Mouse (Mus musculus) midbrain, embryonic 13.5 days (tissue): ENCODE measurements around the gene Tcf7l1. TPM values are rescaled to one million over a fixed set of nuclear protein-coding genes. Genes with fewer than 3 reads are reported as not detected.

ENCODE experiments used
- ATAC-seq: fragments of 200-750 bp; cut with Nextera tagmentation; 2 replicates; pipeline ENCODE4 v1.8.0; 2017; ENCODE audit warnings: mild to moderate bottlenecking, moderate TSS enrichment, moderate library complexity
- H3K27ac ChIP-seq: fragments of 300-500 bp; sonication (generic); 2 replicates; pipeline ENCODE4 v1.5.1; 2015; ENCODE audit warnings: inconsistent platforms, mild to moderate bottlenecking, moderate library complexity
- H3K27me3 ChIP-seq: fragments of 300-500 bp; sonication (generic); 2 replicates; pipeline ENCODE4 v1.6.1; 2015; ENCODE audit warnings: mild to moderate bottlenecking, inconsistent platforms
- H3K36me3 ChIP-seq: fragments of 300-500 bp; sonication (generic); 2 replicates; pipeline ENCODE4 v1.6.1; 2015; ENCODE audit warnings: mild to moderate bottlenecking, inconsistent platforms
- H3K4me1 ChIP-seq: fragments of 300-500 bp; sonication (generic); replicated peaks from 2 replicates; pipeline ENCODE4 v1.6.1; 2015; ENCODE audit warnings: inconsistent platforms
- H3K4me2 ChIP-seq: fragments of 300-500 bp; sonication (generic); replicated peaks from 2 replicates; pipeline ENCODE4 v1.6.1; 2015; ENCODE audit warnings: moderate library complexity, mild to moderate bottlenecking, inconsistent platforms
- H3K4me3 ChIP-seq: fragments of 300-500 bp; sonication (generic); replicated peaks from 2 replicates; pipeline ENCODE4 v1.5.1; 2015; ENCODE audit warnings: mild to moderate bottlenecking, inconsistent platforms
- H3K9ac ChIP-seq: fragments of 300-500 bp; sonication (generic); replicated peaks from 2 replicates; pipeline ENCODE4 v1.6.1; 2015; ENCODE audit warnings: mild to moderate bottlenecking, inconsistent platforms
- H3K9me3 ChIP-seq: fragments of 300-500 bp; sonication (generic); 2 replicates; pipeline ENCODE4 v1.6.1; 2016; ENCODE audit warnings: mild to moderate bottlenecking, inconsistent platforms
- WGBS: fragments of 180-500 bp; shearing (Covaris S2); methylation state at CpG from one replicate; pipeline ENCODE4 v1.1.7; 2015; 5-methylcytosine and 5-hydroxymethylcytosine counted together
- polyA plus RNA-seq: library from polyadenylated mRNA; unstranded; fragments of >200 nt; fragmentation: Nextera tagmentation; extraction: Ambion mirVana; gene quantifications from 2 replicates; pipeline ENCODE4 v1.2.1, GENCODE M21; 2015

Gene Tcf7l1
- polyA plus RNA-seq, 1 experiment from 2014 or later: 9.7 TPM

DNA sequence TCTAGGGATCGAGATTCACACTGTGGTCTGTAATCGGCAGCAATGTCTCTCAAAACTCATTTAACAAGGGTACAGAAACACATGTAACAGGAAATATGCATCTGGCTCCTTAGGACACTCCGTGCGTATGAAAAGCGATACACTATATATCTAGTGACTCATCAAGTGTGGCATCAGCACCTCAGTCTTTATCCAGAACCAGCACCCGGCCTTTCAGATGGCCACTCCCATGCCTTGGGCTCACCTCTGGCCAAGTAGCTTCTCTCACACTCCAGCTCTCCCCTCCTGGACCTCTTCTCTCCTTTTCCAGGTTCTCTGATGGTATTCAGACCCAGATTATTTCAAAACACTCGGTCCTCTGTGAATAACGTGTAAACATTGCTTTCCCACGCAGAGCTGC is 97.5 kb downstream of the Tcf7l1 start:
- Histone ChIP-seq H3K9me3 (no peaks in the 10 kb centered on the region), H3K27me3 (peaks cover 7% of the 10 kb centered on the region; the same call in 1 of the 2 replicates)

GRCm38 (mm10) chr6:72690595-72690994 is 98.5 kb downstream of the Tcf7l1 start:
- H3K9ac ChIP-seq: no peak overlapping the region
- H3K4me2 ChIP-seq: no peak overlapping the region
- no peak for ATAC-seq
- H3K4me3 ChIP-seq: no peak overlapping the region
- peaks cover 1% of the 10 kb centered on the region; the same call in 1 of the 2 replicates for H3K27me3 ChIP-seq
- no peaks in the 10 kb centered on the region for H3K9me3 ChIP-seq
- no peaks in the 10 kb centered on the region for H3K36me3 ChIP-seq
- no peak overlapping the region for H3K27ac ChIP-seq
- H3K4me1 ChIP-seq: peaks cover 10% of the 10 kb centered on the region
- WGBS: 71% methylated on average over 10 of the region's 10 CpGs

More for the DNA sequence above, 97.5 kb downstream of the Tcf7l1 start:
- Histone ChIP-seq H3K4me3 (no peak overlapping the region), H3K36me3 (no peaks in the 10 kb centered on the region), H3K4me2 (no peak overlapping the region), H3K9ac (no peak overlapping the region), H3K4me1 (peaks cover 13% of the 10 kb centered on the region), H3K27ac (no peak overlapping the region)
- WGBS: 89% methylated on average over 9 of the region's 9 CpGs
- ATAC-seq: no peak

DNA sequence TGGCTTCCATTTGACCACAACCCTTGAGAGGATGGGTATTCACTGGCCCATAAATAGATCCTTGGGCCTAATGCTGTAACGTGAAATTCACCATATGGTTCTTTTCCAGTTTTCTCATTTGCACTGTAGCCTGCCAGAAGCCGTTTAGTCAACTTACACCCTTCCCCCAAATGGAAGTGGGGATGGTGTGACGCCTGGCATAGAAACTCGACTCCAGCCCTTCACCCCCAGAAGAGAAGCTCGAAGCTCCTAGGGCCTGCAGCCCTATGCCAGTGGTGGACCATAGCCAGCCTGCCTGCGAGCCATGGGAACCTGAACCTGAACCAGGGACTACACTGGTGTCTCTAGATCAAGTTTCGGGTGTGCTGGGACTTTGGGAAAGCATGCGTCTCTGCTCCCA is 99.1 kb downstream of the Tcf7l1 start:
- Histone ChIP-seq H3K4me3 (no peak overlapping the region), H3K9me3 (no peaks in the 10 kb centered on the region), H3K27me3 (no peaks in the 10 kb centered on the region), H3K27ac (no peak overlapping the region), H3K4me1 (peaks cover 10% of the 10 kb centered on the region), H3K4me2 (no peak overlapping the region), H3K36me3 (no peaks in the 10 kb centered on the region), H3K9ac (no peak overlapping the region)
- 91% methylated on average over 8 of the region's 8 CpGs for WGBS
- ATAC-seq: no peak

DNA sequence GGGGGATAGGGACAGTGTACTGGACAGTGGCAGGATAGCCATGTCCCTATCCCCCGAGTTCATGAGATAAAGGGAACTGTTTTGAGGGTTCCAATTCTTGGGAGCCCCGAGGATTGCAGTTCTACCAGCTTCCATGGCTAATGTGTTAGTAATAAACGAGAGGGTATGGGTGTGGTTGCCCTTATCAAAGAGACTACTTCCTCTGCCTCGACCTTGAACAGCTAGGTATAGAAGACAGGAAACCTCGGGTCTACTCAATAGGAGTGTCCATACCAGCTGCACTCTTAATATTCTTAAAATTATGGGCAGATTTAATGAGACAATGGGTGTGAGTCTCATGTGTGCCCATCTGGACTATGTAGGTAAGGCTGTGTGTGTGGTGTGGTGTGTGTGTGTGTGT is 100.0 kb downstream of the Tcf7l1 start:
- H3K27ac ChIP-seq: no peak overlapping the region
- ATAC-seq: no peak
- H3K4me3 ChIP-seq: no peak overlapping the region
- peaks cover 10% of the 10 kb centered on the region for H3K4me1 ChIP-seq
- H3K36me3 ChIP-seq: no peaks in the 10 kb centered on the region
- no peaks in the 10 kb centered on the region for H3K9me3 ChIP-seq
- H3K4me2 ChIP-seq: no peak overlapping the region
- H3K27me3 ChIP-seq: no peaks in the 10 kb centered on the region
- no peak overlapping the region for H3K9ac ChIP-seq
- 88% methylated on average over 5 of the region's 5 CpGs for WGBS

- Histone ChIP-seq H3K4me2 (no peak overlapping the region), H3K27me3 (peaks cover 9% of the 10 kb centered on the region; the same call in 1 of the 2 replicates), H3K4me3 (no peak overlapping the region), H3K9me3 (no peaks in the 10 kb centered on the region), H3K27ac (no peak overlapping the region), H3K9ac (no peak overlapping the region), H3K4me1 (peaks cover 7% of the 10 kb centered on the region), H3K36me3 (no peaks in the 10 kb centered on the region)
- ATAC-seq: no peak
- WGBS: 73% methylated on average over 9 of the region's 9 CpGs
These were observed 103.9 kb downstream of the Tcf7l1 start for GRCm38 (mm10) chr6:72685165-72685564.

GRCm38 (mm10) chr6:72684260-72684805 is 104.7 kb downstream of the Tcf7l1 start:
- Histone ChIP-seq H3K27me3 (peaks cover 12% of the 10 kb centered on the region), H3K4me1 (peaks cover 7% of the 10 kb centered on the region), H3K27ac (no peak overlapping the region), H3K36me3 (no peaks in the 10 kb centered on the region), H3K9ac (no peak overlapping the region), H3K9me3 (no peaks in the 10 kb centered on the region), H3K4me2 (no peak overlapping the region), H3K4me3 (no peak overlapping the region)
- ATAC-seq: no peak
- WGBS: 74% methylated on average over 4 of the region's 4 CpGs

DNA sequence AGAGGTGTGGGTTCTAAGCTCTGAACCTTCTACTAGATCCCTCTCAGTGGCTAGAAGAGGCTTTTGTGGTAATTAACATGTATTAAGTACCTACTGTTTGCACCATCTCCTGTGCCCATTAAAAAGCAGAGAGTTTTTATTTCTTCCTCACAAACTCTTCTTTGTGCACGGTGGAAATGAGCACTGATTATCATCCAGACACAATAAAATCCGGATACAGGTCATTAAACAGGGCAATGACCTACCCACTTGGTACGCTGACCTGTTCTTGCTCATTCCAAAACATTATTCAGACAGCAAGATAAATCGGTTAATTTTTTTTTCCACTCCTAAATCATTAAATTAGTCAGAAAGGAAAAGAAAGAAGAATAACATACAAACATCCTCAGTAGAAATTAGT is 106.8 kb downstream of the Tcf7l1 start:
- H3K4me2 ChIP-seq: no peak overlapping the region
- no peak for ATAC-seq
- 48% methylated on average over 4 of the region's 4 CpGs for WGBS

DNA sequence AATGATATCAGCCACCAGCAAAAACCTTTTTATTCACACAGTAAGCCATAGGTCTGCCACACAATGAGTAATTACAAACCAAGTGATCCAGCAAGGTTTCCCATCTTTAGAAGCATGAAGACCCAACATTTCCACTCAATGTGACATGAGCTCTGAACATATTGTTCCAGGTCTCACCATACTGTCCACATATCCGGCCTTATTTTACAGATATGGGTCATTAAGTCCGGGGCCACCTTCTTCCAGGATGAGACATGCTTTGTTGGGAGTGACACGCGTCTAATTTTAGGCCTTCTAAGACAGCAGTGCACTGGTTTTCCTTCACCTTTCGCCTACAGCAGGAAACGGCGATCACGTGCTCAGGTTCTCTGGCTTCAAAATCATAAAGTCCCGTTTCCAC is 108.1 kb downstream of the Tcf7l1 start:
- Histone ChIP-seq H3K4me1 (peaks cover 25% of the 10 kb centered on the region), H3K4me2 (no peak overlapping the region), H3K27me3 (peaks cover 15% of the 10 kb centered on the region), H3K4me3 (no peak overlapping the region), H3K27ac (no peak overlapping the region), H3K9me3 (no peaks in the 10 kb centered on the region), H3K9ac (no peak overlapping the region), H3K36me3 (no peaks in the 10 kb centered on the region)
- WGBS: 96% methylated on average over 9 of the region's 9 CpGs
- no peak for ATAC-seq

More for the DNA sequence above, 106.8 kb downstream of the Tcf7l1 start:
- Histone ChIP-seq H3K9ac (no peak overlapping the region), H3K4me3 (no peak overlapping the region), H3K9me3 (no peaks in the 10 kb centered on the region), H3K4me1 (peaks cover 23% of the 10 kb centered on the region), H3K36me3 (no peaks in the 10 kb centered on the region), H3K27ac (no peak overlapping the region), H3K27me3 (peaks cover 15% of the 10 kb centered on the region)

DNA sequence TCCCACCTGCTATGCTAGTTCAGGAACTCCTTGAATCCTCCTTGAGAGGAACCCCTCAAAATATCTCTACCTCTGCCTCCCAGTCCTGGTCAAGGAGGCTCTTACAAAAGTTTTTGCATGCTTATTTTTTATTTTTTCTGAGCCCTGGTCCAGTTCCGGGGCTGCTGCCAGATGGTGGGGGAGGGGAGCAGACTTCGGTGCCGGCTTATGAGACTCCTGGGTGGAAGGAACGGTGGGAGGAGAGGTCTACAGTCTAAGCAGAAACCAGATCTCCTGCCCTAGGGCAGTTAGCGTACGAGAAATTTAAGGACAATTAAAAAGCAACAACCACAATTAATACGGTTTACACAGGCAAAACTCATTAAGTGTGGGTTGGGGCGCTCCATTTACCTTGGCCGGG is 110.4 kb downstream of the Tcf7l1 start:
- WGBS: 35% methylated on average over 9 of the region's 9 CpGs
- no peak for ATAC-seq

DNA sequence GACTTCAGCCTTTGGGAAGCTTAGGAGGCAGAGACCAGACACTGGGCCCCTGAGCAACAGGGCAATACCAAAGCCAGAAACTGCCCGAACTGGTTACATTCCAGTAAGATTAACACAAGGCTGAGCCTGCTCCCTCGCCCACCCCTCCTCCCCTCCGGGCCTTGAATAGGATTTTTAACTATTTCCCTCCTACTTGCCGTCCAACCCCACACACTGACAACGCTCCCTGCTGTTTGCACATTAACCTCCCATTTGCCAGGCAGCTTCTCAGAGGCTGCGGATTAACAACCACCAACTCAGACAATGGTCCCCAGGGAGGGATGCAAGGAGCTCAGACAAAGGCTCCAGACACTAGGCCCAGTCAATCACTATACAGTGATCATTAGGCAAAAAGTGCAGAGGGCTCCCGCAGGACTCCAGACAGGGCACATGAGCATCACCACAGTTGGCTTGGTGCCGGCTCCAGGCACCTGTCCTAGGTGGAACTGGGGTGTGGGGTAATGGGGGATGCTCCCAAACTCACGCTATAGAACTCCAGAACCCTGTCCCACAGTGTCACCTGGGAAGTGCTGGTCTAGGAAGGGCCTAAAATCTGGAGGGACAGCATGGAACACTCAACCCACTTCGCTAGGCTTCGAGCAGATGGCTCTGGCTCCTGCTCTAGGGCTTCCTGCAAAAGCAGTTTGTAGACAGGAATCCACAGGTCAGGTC is 111.4 kb downstream of the Tcf7l1 start:
- peaks cover 37% of the 10 kb centered on the region for H3K4me1 ChIP-seq
- no peaks in the 10 kb centered on the region for H3K36me3 ChIP-seq
- H3K9me3 ChIP-seq: no peaks in the 10 kb centered on the region
- H3K4me3 ChIP-seq: peak overlapping the region; percentile 28
- H3K27me3 ChIP-seq: peaks cover 20% of the 10 kb centered on the region
- H3K27ac ChIP-seq: peak overlapping the region; percentile 64
- H3K9ac ChIP-seq: peak overlapping the region; percentile 26; the same call in 1 of the 2 replicates
- 3% methylated on average over 11 of the region's 11 CpGs for WGBS
- peak overlapping the region; percentile 53 for H3K4me2 ChIP-seq
- peak; percentile 85 for ATAC-seq

More for the DNA sequence above, 110.4 kb downstream of the Tcf7l1 start:
- Histone ChIP-seq H3K9ac (no peak overlapping the region), H3K27ac (no peak overlapping the region), H3K9me3 (no peaks in the 10 kb centered on the region), H3K36me3 (no peaks in the 10 kb centered on the region), H3K4me2 (no peak overlapping the region), H3K27me3 (peaks cover 18% of the 10 kb centered on the region), H3K4me1 (peaks cover 29% of the 10 kb centered on the region), H3K4me3 (no peak overlapping the region)

DNA sequence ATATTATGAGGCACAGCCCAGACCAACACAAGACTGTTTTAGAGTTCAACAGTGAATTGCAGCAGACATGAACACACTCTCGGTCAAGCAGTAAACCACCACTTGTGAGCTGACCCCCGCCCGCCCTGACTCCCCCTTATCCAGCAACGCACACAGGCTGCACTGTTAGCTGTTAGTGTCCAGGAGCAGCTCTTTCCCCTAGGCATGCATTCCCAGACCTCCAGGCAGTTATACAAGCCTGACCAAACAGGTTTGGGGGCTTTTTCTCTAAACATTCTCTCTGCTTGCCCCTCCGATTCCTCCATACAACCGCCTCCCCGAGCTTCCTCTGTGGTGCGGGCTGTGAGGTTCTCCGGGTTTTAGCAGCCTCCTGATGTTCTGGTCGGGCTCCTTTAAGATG is 112.0 kb downstream of the Tcf7l1 start:
- H3K36me3 ChIP-seq: no peaks in the 10 kb centered on the region
- no peak; the same call in 1 of the 2 replicates for ATAC-seq
- peaks cover 22% of the 10 kb centered on the region for H3K27me3 ChIP-seq
- H3K4me1 ChIP-seq: peaks cover 39% of the 10 kb centered on the region
- H3K4me3 ChIP-seq: peak overlapping the region; percentile 28
- peak overlapping the region; percentile 26; the same call in 1 of the 2 replicates for H3K9ac ChIP-seq
- peak overlapping the region; percentile 53 for H3K4me2 ChIP-seq
- 9% methylated on average over 10 of the region's 10 CpGs for WGBS
- H3K27ac ChIP-seq: peak overlapping the region; percentile 55
- H3K9me3 ChIP-seq: no peaks in the 10 kb centered on the region

DNA sequence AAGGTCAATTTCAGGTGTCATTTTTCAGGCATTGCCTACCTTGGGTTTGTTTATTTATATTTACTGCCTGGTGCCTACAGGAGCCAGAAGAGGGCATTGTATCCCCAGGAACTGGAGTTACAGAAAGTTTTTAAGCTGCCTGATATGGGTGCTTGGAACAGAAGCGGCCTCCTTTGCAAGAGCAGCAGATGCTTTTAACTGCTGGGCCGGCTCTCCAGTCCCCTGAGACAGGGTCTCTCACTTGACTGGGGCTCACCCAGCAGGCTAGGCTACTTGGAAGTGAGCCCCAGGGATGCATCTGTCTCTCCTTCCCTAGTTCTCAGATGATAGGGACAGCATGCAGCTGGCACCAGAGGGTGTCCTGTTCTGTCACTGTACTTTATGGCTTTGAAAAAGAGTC is 112.7 kb downstream of the Tcf7l1 start:
- Histone ChIP-seq H3K4me2 (no peak overlapping the region), H3K4me3 (no peak overlapping the region), H3K27ac (no peak overlapping the region), H3K4me1 (peaks cover 39% of the 10 kb centered on the region), H3K27me3 (peaks cover 19% of the 10 kb centered on the region; the same call in 1 of the 2 replicates), H3K9ac (no peak overlapping the region), H3K36me3 (no peaks in the 10 kb centered on the region), H3K9me3 (no peaks in the 10 kb centered on the region)
- ATAC-seq: no peak
- 45% methylated on average over 2 of the region's 2 CpGs for WGBS
